Mouse (Mus musculus) liver, adult 2 months (tissue): ENCODE data around the gene Bcl2l14.

Experiments
- CTCF ChIP-seq: fragments of 200-500 bp; IDR thresholded peaks from 2 replicates; pipeline ENCODE4 v1.5.1; 2011; ENCODE audit warnings: low read depth, low read length, control low read depth
- POLR2A ChIP-seq: fragments of 200-500 bp; IDR thresholded peaks from 2 replicates; pipeline ENCODE4 v1.6.1; 2011; ENCODE audit warnings: low read length, control low read depth; ENCODE audit not compliant: insufficient read depth; ENCODE audit errors: extremely low read depth

- TF ChIP-seq CTCF (no peak), POLR2A (no peak)
Measured at GRCm38 (mm10) chr6:134377201-134377600, 18.9 kb upstream of the Bcl2l14 start.
